Mouse (Mus musculus) midbrain, embryonic 10.5 days (tissue): Measurements from ENCODE around the gene Ivd. TPM values are rescaled to one million over a fixed set of nuclear protein-coding genes. Genes with fewer than 3 reads are reported as not detected.

Experiments
- DNase-seq: peaks from one replicate; pipeline ENCODE4 v3.0.0-alpha.2; 2017; ENCODE audit warnings: low spot score
- H3K27ac ChIP-seq: fragments of 300-500 bp; sonication (generic); replicated peaks from 2 replicates; pipeline ENCODE4 v1.5.1; 2016; ENCODE audit warnings: mild to moderate bottlenecking
- H3K27me3 ChIP-seq: fragments of 300-500 bp; sonication (generic); 2 replicates; pipeline ENCODE4 v1.6.1; 2016; ENCODE audit warnings: low read depth, mild to moderate bottlenecking; ENCODE audit not compliant: poor library complexity, severe bottlenecking
- H3K36me3 ChIP-seq: fragments of 300-500 bp; sonication (generic); 2 replicates; pipeline ENCODE4 v1.6.1; 2016; ENCODE audit warnings: mild to moderate bottlenecking, moderate library complexity
- H3K4me1 ChIP-seq: fragments of 300-500 bp; sonication (generic); 2 replicates; pipeline ENCODE4 v1.6.1; 2016
- H3K4me3 ChIP-seq: fragments of 300-500 bp; sonication (generic); 2 replicates; pipeline ENCODE4 v1.5.1; 2016; ENCODE audit warnings: mild to moderate bottlenecking, moderate library complexity
- H3K9me3 ChIP-seq: fragments of 300-500 bp; sonication (generic); replicated peaks from 2 replicates; pipeline ENCODE4 v1.6.1; 2016; ENCODE audit warnings: mild to moderate bottlenecking
- WGBS: fragments of 180-500 bp; shearing (Covaris S2); methylation state at CpG from one replicate; pipeline ENCODE4 v1.1.7; 2016; 5-methylcytosine and 5-hydroxymethylcytosine counted together
- polyA plus RNA-seq: library from polyadenylated mRNA; unstranded; fragments of >200 nt; fragmentation: Nextera tagmentation; extraction: Ambion mirVana; gene quantifications from 2 replicates; pipeline ENCODE4 v1.2.1, GENCODE M21; 2016

Gene Ivd
- 63.3 and 67.3 TPM in 2 replicates for polyA plus RNA-seq

DNA sequence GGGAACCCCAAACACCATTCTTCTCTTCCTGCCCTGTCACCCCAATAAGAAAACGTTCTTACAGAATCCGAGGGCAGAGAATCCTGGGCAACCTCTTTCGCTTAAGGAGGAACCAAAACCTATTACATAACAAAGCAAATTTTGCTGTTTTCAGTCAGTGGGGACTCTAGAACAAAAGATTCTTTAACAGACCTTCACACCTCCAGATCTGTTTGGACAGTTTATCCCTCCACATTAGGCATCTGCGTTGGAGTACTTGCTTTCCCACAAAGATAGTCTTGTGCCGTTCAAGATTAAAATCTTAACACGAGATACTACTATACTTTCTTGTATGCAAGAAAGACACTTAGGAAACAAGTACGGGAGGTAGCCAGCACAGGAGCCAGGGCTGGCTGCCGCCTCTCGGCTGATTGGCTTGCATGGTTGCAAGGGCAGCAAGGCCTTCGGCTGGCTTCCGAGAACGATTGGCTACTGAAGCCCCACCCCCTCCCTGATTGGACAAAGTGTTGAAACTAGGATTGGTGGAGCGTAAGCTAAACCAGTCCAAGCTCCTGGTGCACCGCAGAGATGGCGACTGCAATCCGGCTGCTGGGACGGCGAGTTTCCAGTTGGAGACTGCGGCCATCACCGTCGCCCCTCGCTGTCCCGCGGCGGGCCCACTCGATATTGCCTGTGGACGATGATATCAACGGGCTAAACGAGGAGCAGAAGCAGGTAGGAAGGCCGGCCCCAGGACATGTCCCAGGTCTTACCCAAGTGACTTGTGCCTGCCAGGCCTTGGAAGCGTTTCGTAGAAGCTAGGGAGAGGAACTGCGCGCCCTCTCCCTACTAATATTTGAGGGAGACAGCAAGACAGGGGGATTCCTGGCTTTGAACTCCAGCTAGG, at the start of gene Ivd:
Gene Ivd, plus strand, starts transcription at position 501 of the 886 bp plus-strand sequence.
- H3K9me3 ChIP-seq, result no peaks in the 10 kb centered on the region
- H3K4me1 ChIP-seq, result peaks cover 26% of the 10 kb centered on the region
- peaks cover 17% of the 10 kb centered on the region for H3K36me3 ChIP-seq
- DNase-seq, result peak; percentile 93
- under 1% methylated on average over 34 of the region's 34 CpGs for WGBS
- peak within 1 kb of the TSS; percentile 79 for H3K4me3 ChIP-seq
- peak within 1 kb of the TSS; percentile 88 for H3K27ac ChIP-seq
- no peaks in the 10 kb centered on the region for H3K27me3 ChIP-seq

DNA sequence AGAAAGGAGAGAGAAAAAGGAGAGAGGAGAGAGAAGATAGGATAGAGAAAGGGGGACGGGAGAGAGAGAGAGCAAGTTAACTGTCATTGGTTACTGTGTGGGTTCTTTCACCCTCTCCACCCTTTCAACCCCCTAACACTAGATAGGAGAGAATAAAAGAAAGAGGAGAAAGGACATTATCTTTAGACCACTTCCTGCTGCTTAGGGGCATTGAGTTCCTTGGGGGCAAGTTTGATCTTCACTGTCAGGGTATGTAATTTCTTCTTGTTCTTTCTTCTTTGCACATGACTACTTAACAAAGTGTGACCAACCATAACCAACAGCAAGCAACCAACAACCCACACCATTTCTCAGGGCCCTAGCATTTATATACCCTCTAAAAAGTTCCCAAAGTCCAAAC, 49.0 kb upstream of the Ivd start:
- H3K36me3 ChIP-seq, result peaks cover 24% of the 10 kb centered on the region
- H3K27me3 ChIP-seq, result no peaks in the 10 kb centered on the region
- no peaks in the 10 kb centered on the region for H3K9me3 ChIP-seq
- H3K4me1 ChIP-seq, result peaks cover 23% of the 10 kb centered on the region
- H3K27ac ChIP-seq, result no peak overlapping the region
- DNase-seq, result no peak
- 85% methylated on average over 1 of the region's 1 CpGs for WGBS
- no peak overlapping the region for H3K4me3 ChIP-seq

DNA sequence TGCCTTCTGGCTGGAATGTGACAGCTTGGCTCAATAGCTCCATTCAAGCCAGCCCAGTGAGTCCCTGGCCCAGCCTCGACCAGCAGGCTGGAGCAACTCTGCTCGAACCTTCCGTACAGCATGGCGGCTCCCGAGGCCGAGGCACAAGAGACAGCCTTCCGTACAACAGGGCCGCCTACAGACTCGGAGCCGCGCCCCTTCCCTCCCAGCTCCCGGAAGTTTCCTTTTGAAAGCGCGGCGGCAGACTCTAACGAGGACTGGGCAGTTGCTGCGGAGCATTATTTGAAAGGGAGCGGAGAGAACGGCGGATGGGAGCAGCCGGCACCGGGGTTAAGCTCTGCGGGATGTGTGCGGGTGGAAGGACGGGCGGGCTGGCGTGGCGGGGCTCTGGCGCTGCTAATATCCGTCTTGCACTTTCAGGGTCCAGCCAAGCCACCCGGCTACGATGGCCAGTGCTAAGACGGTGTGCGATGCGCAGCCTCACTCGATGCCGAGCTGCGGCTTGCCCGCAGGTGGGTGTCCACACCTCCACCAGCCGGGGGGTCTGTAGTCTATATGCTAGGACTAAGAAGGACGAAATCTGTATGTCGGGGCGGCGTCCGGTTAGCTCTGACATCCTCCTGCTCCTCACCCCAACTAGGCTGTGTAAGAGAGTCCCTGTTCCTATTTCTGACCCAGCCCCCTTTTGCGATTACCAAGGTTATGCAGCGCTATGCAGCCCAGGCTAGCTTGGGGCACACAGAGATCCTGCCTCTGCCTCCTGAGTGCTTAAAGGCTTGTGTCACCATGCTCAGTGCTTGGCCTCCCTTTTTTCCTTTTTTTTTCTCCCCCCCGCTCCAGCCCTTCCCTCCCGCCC, 47.5 kb upstream of the Ivd start, which contains the start of gene Knstrn:
Gene Knstrn, plus strand, starts transcription at position 23 of the 856 bp plus-strand sequence.
- WGBS, result under 1% methylated on average over 49 of the region's 49 CpGs
- DNase-seq, result peak; percentile 92
- Histone ChIP-seq H3K4me3 (peak within 1 kb of the TSS; percentile 88), H3K9me3 (no peaks in the 10 kb centered on the region), H3K27me3 (no peaks in the 10 kb centered on the region), H3K36me3 (peaks cover 39% of the 10 kb centered on the region), H3K4me1 (peaks cover 23% of the 10 kb centered on the region), H3K27ac (peak within 1 kb of the TSS; percentile 94)

DNA sequence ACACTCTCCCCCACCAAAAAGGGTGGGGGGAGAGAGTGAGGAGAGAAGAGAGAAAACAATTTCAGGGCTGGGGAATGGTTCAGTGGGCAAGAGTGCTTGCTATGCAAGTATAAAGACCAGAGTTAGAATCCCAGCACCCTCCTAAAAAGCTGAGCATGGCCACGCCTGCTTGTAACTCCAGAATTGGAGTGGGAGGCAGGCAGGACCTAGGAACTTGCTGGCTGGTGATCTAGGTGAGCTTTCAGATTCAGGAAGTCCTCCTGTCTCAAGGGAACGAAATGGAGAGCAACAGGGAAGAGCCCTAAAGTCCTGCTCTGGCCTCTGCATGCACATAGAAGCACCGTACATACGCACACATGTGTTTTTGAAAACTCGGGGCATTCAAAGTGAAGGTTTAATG, 39.0 kb upstream of the Ivd start:
- no peak for DNase-seq
- H3K36me3 ChIP-seq, result peaks cover 93% of the 10 kb centered on the region
- H3K4me1 ChIP-seq, result no peaks in the 10 kb centered on the region
- H3K27ac ChIP-seq, result no peak overlapping the region
- H3K27me3 ChIP-seq, result no peaks in the 10 kb centered on the region
- peaks cover 13% of the 10 kb centered on the region; the same call in 1 of the 2 replicates for H3K9me3 ChIP-seq
- 95% methylated on average over 5 of the region's 5 CpGs for WGBS
- H3K4me3 ChIP-seq, result no peak overlapping the region

DNA sequence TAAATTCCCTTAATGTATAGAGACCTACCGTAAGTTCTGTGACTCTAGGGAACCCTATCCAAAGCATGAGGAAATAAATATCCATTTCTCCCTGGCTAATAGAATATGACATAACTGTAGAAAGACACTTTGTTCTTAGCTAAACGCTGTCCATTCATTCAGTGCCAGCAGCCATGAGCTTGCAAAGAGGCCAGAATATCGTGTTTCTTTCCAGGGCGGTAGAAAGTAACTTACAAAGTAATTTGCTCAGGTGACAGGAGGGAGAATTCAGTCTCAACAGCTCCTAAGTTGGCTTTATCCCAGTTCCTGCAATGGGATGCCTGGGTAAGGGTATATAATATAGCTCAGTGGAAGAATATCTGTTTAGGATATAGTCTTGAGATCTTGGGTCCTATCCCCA, 37.4 kb upstream of the Ivd start:
- Histone ChIP-seq H3K9me3 (peaks cover 13% of the 10 kb centered on the region; the same call in 1 of the 2 replicates), H3K4me3 (no peak overlapping the region), H3K27ac (no peak overlapping the region), H3K4me1 (no peaks in the 10 kb centered on the region), H3K36me3 (peaks cover 93% of the 10 kb centered on the region), H3K27me3 (no peaks in the 10 kb centered on the region)
- 96% methylated on average over 4 of the region's 4 CpGs for WGBS
- no peak for DNase-seq

DNA sequence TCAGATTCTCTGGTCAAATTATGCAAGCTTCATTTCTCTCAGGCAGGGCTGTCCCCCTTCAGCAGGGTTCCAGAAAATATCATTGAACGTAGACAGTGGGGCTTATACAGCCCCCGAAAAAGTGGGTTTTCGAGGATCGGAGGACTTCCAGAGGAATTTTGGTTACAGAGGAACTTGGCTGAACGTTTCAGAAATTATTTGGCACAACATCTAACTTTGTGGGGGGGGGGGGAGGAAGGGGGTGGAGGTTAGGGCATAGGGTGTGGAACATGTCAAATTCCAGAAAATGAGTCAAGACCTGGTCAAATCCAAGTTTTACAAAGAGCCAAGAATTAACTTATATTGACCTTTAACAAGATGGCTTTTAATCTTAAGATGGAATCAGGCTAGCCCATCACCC, 32.7 kb upstream of the Ivd start:
- no peak for DNase-seq
- Histone ChIP-seq H3K27me3 (no peaks in the 10 kb centered on the region), H3K4me3 (no peak overlapping the region), H3K36me3 (peaks cover 100% of the 10 kb centered on the region), H3K4me1 (no peaks in the 10 kb centered on the region), H3K27ac (no peak overlapping the region), H3K9me3 (peaks cover 13% of the 10 kb centered on the region; the same call in 1 of the 2 replicates)
- WGBS, result 96% methylated on average over 5 of the region's 5 CpGs

DNA sequence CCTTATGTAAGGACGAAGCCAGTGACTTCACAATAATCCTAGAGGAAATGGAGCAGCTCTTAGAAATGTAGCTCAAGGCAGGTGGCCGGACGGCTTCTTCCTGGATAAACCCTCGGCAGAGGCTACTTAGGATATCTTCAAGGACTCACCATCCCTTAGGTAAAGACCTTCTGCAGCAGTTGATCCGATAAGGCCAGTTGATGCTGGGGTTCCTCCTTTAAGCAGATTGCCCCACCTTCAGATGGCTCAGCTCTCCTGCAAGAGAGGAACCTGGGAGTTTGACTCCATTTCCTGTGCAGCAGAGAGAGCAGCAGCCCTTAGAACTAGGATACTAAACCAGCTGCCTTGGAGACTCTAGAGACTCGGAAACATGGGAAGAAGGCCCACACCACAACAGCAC, 27.7 kb upstream of the Ivd start:
- H3K4me1 ChIP-seq, result peaks cover 5% of the 10 kb centered on the region
- no peaks in the 10 kb centered on the region for H3K27me3 ChIP-seq
- no peak overlapping the region for H3K27ac ChIP-seq
- WGBS, result 93% methylated on average over 6 of the region's 6 CpGs
- peaks cover 73% of the 10 kb centered on the region for H3K36me3 ChIP-seq
- no peak for DNase-seq
- no peak overlapping the region for H3K4me3 ChIP-seq
- H3K9me3 ChIP-seq, result no peaks in the 10 kb centered on the region

DNA sequence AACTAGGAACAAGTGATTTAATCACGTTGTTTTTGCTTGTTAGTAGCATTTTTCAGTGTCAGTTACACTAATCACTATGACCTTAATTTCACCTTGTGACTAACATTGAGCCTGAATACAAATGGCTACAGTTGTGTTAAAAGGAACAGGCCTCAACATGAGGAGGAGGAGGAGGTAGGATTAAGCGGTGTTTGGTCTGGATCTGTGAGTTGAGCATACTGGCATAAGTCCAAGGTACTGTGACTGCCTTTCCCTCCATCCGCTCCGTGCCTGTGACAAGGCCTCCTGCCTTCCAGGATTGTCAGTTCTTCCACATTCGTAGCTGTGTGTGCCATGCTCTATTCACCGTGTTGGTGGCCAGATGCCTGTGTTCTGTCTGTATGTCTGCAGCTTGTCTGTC, 26.6 kb upstream of the Ivd start:
- Histone ChIP-seq H3K36me3 (peaks cover 63% of the 10 kb centered on the region), H3K27me3 (no peaks in the 10 kb centered on the region), H3K9me3 (no peaks in the 10 kb centered on the region), H3K27ac (no peak overlapping the region), H3K4me1 (peaks cover 5% of the 10 kb centered on the region), H3K4me3 (no peak overlapping the region)
- DNase-seq, result no peak
- WGBS, result 96% methylated on average over 6 of the region's 6 CpGs

DNA sequence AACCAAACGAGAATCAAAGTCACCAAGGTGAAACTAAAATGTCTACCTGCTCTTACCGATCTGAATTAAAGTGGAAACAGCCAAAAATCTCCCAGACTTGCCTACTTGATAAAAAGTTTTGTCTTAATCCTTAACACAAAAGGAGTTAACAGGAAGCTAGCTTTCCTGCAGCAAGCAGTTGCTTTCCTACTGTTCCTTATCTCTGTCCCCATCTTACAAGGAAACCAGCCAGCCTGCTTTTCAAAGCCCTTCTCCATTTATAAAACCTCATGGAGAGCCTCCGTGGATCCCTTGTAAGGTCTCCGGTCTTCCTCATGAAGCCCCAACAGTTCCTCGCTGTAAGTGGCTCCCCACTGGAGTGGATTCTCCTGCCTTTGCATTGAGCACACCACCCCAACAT, 23.4 kb upstream of the Ivd start:
- WGBS, result 48% methylated on average over 5 of the region's 5 CpGs
- H3K27me3 ChIP-seq, result no peaks in the 10 kb centered on the region
- no peak overlapping the region for H3K4me3 ChIP-seq
- H3K4me1 ChIP-seq, result peaks cover 5% of the 10 kb centered on the region
- H3K9me3 ChIP-seq, result no peaks in the 10 kb centered on the region
- no peak overlapping the region for H3K27ac ChIP-seq
- DNase-seq, result no peak
- peaks cover 30% of the 10 kb centered on the region for H3K36me3 ChIP-seq

DNA sequence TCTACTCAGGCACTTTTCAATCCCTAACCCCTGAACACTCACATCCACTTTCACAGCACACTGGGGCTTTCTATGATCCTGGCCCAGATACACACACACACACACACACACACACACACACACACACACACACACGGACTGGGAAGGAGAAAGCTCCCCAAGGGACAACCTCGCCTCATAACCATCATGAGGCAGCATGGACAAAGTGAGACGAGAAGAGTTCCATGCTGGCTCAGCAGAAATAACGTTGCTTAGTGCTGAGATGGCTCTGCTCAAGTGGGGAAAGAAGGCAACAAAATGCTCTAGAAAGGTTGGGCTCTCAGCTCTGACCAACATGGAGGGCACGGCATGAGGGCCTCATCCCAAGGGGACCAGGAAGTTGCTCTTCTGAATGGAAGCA, 20.6 kb upstream of the Ivd start:
- H3K27me3 ChIP-seq, result no peaks in the 10 kb centered on the region
- H3K4me3 ChIP-seq, result no peak overlapping the region
- no peak for DNase-seq
- H3K36me3 ChIP-seq, result peaks cover 2% of the 10 kb centered on the region
- WGBS, result 82% methylated on average over 5 of the region's 5 CpGs
- no peak overlapping the region for H3K27ac ChIP-seq
- H3K9me3 ChIP-seq, result no peaks in the 10 kb centered on the region
- H3K4me1 ChIP-seq, result peaks cover 5% of the 10 kb centered on the region

DNA sequence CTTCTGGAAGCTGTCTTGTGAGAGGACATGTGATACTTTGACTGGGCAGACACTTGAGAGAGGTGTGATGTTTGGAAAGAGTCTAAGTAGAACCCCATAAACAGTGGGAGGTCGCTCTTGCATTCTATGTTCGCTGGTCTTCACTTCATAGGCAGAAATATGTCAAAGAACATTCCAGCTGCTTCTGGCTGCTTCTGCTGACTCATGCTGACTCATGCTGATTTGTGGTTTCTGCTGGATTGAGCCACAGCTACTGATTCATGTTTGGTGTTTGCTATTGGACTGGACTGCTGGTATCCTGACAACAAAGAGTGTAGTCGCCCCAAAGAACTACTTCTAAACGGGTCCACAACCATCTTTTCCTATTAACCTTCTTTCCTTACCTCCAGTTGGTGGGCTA, 20.0 kb upstream of the Ivd start:
- Histone ChIP-seq H3K36me3 (no peaks in the 10 kb centered on the region), H3K27me3 (no peaks in the 10 kb centered on the region), H3K9me3 (no peaks in the 10 kb centered on the region), H3K4me1 (peaks cover 5% of the 10 kb centered on the region), H3K27ac (no peak overlapping the region), H3K4me3 (no peak overlapping the region)
- no peak for DNase-seq
- 87% methylated on average over 4 of the region's 4 CpGs for WGBS

DNA sequence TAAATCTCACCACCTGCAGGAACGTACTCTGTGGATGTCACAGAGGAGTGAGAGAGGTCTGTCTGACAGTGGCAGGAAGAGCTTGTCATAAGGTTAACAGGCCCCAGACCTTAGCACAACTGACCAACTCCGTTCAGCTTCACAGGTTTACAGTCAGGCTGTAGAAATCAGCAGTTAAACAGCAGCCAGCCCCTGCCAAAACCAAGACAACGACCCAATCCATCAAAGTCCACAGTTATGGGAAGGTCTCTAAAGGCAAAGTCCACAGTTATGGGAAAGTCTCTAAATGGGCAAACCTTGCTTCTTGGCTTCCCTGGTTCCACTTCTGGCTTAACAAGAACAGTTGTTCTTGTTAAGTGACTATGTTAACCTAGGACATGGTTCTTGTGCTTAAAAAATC, 17.3 kb upstream of the Ivd start:
- DNase-seq, result no peak
- no peaks in the 10 kb centered on the region for H3K9me3 ChIP-seq
- H3K27me3 ChIP-seq, result no peaks in the 10 kb centered on the region
- H3K27ac ChIP-seq, result no peak overlapping the region
- H3K36me3 ChIP-seq, result no peaks in the 10 kb centered on the region
- H3K4me1 ChIP-seq, result no peaks in the 10 kb centered on the region
- WGBS, result 86% methylated on average over 3 of the region's 3 CpGs
- H3K4me3 ChIP-seq, result no peak overlapping the region

DNA sequence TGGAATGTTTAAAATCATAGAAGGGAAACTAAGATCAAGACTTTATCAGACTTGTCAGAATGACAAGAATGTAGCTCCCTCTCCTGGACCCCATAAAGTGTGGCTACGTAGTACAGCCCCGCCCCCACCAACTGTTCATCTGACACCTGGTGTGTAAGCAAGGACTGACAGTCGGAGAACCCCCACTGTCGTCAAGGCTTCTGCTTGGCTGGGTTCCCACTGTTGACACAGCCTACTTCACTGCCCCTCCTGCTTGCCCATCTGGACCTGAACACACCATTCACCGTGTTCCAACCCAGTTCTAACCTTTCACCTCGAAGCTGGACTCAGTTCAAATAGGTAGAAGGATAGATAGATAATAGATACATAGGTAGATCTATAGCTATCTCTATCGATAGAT, 15.5 kb upstream of the Ivd start:
- Histone ChIP-seq H3K27me3 (no peaks in the 10 kb centered on the region), H3K27ac (no peak overlapping the region), H3K4me3 (no peak overlapping the region), H3K9me3 (no peaks in the 10 kb centered on the region), H3K36me3 (no peaks in the 10 kb centered on the region), H3K4me1 (no peaks in the 10 kb centered on the region)
- WGBS, result 72% methylated on average over 7 of the region's 7 CpGs
- no peak for DNase-seq
